Mouse (Mus musculus): ENCODE results near the gene Arg2. TPM values are rescaled to one million over a fixed set of nuclear protein-coding genes. Genes with fewer than 3 reads are reported as not detected.
"Not testable (repeated sequence)": the region's sequence is repeated elsewhere in the genome, so short reads cannot be mapped to it uniquely, and the experiment has no call there.

Gene Arg2
- polyA plus RNA-seq, 1 experiment from 2014 or later: 2.4 TPM

- H3K9me3 ChIP-seq: no peaks in the 10 kb centered on the region
- no peak overlapping the region for H3K4me3 ChIP-seq
- 95% methylated on average over 5 of the region's 5 CpGs for WGBS
- no peak for DNase-seq (ENCODE audit: extremely low spot score, low spot score)
- H3K27ac ChIP-seq: no peak overlapping the region
- peaks cover 51% of the 10 kb centered on the region for H3K36me3 ChIP-seq (replicated peaks)
- peaks cover 15% of the 10 kb centered on the region for H3K4me1 ChIP-seq
- no peaks in the 10 kb centered on the region for H3K27me3 ChIP-seq (ENCODE audit: poor library complexity, severe bottlenecking)
Observed at GRCm38 (mm10) chr12:79175998-79176397, 45.4 kb downstream of the Arg2 start.

GRCm38 (mm10) chr12:79185160-79185559, 54.6 kb downstream of the Arg2 start:
- 91% methylated on average over 5 of the region's 6 CpGs for WGBS
- H3K36me3 ChIP-seq (replicated peaks): peaks cover 83% of the 10 kb centered on the region
- not testable (repeated sequence) for H3K4me1 ChIP-seq; H3K27me3 ChIP-seq (ENCODE audit: poor library complexity, severe bottlenecking); H3K4me3 ChIP-seq; H3K27ac ChIP-seq; DNase-seq (ENCODE audit: extremely low spot score, low spot score); H3K9me3 ChIP-seq

DNA sequence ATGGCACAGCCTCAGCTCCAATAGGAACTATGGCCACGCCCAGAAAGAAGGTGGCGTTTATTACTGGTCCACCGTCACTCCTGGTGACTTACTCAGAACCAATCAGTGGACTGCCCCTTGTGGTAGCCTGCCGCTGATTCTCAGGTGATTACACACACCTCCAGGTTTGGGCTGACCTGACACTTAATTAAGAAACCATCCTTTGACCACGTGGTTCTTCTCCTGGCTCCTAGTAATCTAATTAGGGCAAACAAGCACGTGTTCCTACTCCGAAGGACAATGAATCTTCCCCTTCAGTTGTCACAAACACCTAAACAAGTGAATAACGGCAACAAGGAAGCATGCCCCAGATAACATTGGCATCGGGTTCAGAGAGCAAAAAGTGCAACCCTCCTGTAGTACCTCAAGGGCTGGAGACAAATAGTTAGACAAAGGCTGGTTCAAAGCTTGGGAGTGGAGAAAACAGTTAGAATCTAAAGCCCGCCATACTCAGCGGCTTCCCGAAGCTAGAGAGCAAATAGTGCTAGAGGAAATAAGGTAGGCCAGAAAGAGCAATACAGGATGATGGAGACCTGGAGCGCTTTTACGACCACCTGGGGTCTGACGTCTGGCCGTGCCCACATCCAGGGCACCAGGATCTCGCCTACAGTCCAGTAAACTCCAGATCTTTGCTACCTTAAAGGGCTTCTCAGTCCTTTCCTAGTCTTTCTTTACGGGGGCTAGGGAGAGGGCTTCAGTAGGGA, 60.5 kb downstream of the Arg2 start:
- peaks cover 24% of the 10 kb centered on the region for H3K36me3 ChIP-seq (replicated peaks)
- under 1% methylated on average over 18 of the region's 18 CpGs for WGBS
- H3K27me3 ChIP-seq (ENCODE audit: poor library complexity, severe bottlenecking): no peaks in the 10 kb centered on the region
- H3K4me3 ChIP-seq: peak overlapping the region; percentile 70
- peak overlapping the region; percentile 84 for H3K27ac ChIP-seq
- H3K9me3 ChIP-seq: no peaks in the 10 kb centered on the region
- peak; percentile 68 for DNase-seq (ENCODE audit: extremely low spot score, low spot score)
- peaks cover 15% of the 10 kb centered on the region for H3K4me1 ChIP-seq

DNA sequence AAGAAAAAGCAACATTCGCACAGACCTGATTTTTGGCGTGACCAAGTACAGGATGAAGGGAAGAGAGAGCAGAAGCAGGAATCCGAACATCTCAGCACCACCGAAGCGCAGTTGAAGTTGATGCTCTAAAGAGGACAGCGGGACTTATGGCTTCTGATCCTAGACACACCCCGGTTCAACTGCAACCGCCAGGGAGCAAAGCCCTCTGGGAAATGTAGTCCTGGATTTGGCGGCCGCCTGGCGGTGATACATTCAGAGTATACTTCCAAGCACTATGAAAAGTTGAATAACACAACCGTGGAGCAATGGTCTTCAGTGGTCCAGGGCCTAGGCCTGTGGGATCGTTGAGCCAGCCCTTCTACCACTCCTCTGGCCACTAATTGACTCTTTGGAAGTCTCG, 61.1 kb downstream of the Arg2 start:
- DNase-seq (ENCODE audit: extremely low spot score, low spot score): peak; percentile 83
- peak overlapping the region; percentile 70 for H3K4me3 ChIP-seq
- peaks cover 15% of the 10 kb centered on the region for H3K4me1 ChIP-seq
- no peaks in the 10 kb centered on the region for H3K27me3 ChIP-seq (ENCODE audit: poor library complexity, severe bottlenecking)
- peak overlapping the region; percentile 84 for H3K27ac ChIP-seq
- WGBS: 4% methylated on average over 14 of the region's 14 CpGs
- H3K9me3 ChIP-seq: no peaks in the 10 kb centered on the region
- peaks cover 18% of the 10 kb centered on the region for H3K36me3 ChIP-seq (replicated peaks)

DNA sequence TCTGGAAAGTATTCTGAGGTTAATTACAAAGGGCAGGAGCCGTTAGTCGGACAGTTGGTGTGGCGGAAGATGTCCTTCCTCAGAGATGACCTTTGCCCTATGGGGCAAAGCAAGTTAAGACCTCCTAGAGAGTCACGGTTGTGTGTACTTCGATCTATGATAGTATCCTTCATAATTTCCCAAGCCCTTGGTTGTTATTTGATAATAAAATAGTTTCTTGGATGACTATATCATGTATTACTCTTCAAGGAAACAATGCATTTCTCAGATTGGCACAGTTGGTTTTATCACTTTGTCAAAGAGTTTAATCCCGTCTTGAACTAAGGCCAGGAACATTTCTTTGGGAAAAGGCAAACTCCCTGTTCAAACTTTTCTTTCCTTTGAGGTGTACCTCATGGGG, 61.6 kb downstream of the Arg2 start, which contains the start of gene Rdh11:
Rdh11 (minus strand) TSS at position 101 of the 400 bp plus-strand sequence.
- Histone ChIP-seq H3K4me1 (peaks cover 15% of the 10 kb centered on the region), H3K9me3 (no peaks in the 10 kb centered on the region), H3K4me3 (peak within 1 kb of the TSS; percentile 70), H3K27me3 (ENCODE audit: poor library complexity, severe bottlenecking) (no peaks in the 10 kb centered on the region), H3K27ac (peak within 1 kb of the TSS; percentile 84), H3K36me3 (replicated peaks) (peaks cover 13% of the 10 kb centered on the region)
- 58% methylated on average over 6 of the region's 6 CpGs for WGBS
- DNase-seq (ENCODE audit: extremely low spot score, low spot score): no peak

DNA sequence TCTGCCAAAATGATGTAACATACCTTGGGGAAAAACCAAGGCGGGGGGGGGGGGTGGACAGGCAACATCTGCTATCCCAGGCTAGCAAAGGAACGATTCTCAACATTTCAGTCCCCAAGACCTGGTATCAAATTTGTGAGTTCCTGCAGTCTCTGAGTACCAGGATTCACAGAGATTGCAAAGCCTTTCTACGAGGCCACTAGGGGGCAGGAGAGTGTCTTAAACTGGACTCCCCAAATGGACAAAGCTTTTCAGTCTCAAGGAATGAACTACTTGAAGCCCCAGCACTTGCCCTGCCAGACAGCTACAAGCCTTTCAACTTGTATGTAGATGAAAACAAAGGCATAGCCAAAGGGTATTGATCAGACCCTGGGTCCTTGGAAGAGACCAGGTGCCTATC, 62.9 kb downstream of the Arg2 start:
- H3K9me3 ChIP-seq: no peaks in the 10 kb centered on the region

GRCm38 (mm10) chr12:79197105-79197504, 66.5 kb downstream of the Arg2 start:
- Histone ChIP-seq H3K4me1 (peaks cover under 1% of the 10 kb centered on the region), H3K4me3 (no peak overlapping the region), H3K36me3 (replicated peaks) (no peaks in the 10 kb centered on the region), H3K27me3 (ENCODE audit: poor library complexity, severe bottlenecking) (no peaks in the 10 kb centered on the region), H3K27ac (no peak overlapping the region), H3K9me3 (no peaks in the 10 kb centered on the region)
- DNase-seq (ENCODE audit: extremely low spot score, low spot score): no peak
- WGBS: 88% methylated on average over 5 of the region's 5 CpGs

More for the DNA sequence above, 62.9 kb downstream of the Arg2 start:
- WGBS: 3% methylated on average over 3 of the region's 3 CpGs
- no peak overlapping the region for H3K4me3 ChIP-seq
- H3K4me1 ChIP-seq: peaks cover 15% of the 10 kb centered on the region
- peak; percentile 71 for DNase-seq (ENCODE audit: extremely low spot score, low spot score)
- H3K36me3 ChIP-seq (replicated peaks): peaks cover under 1% of the 10 kb centered on the region
- H3K27ac ChIP-seq: no peak overlapping the region
- no peaks in the 10 kb centered on the region for H3K27me3 ChIP-seq (ENCODE audit: poor library complexity, severe bottlenecking)

- no peaks in the 10 kb centered on the region for H3K4me1 ChIP-seq
- no peak overlapping the region for H3K4me3 ChIP-seq
- no peaks in the 10 kb centered on the region for H3K9me3 ChIP-seq
- H3K27ac ChIP-seq: no peak overlapping the region
- 81% methylated on average over 3 of the region's 3 CpGs for WGBS
- no peaks in the 10 kb centered on the region for H3K36me3 ChIP-seq (replicated peaks)
- DNase-seq (ENCODE audit: extremely low spot score, low spot score): no peak
- no peaks in the 10 kb centered on the region for H3K27me3 ChIP-seq (ENCODE audit: poor library complexity, severe bottlenecking)
Observed at GRCm38 (mm10) chr12:79201882-79202281, 71.3 kb downstream of the Arg2 start.

Other genes starting within 250 kb of the Arg2 start
- 3.1 and 3.6 TPM in 2 replicates for gene Plek2, start 223.8 kb upstream of the Arg2 start, polyA plus RNA-seq (2016; fragmentation: Nextera tagmentation; extraction: Ambion mirVana)
- gene Tmem229b, start 123.2 kb upstream of the Arg2 start, polyA plus RNA-seq (2016; fragmentation: Nextera tagmentation; extraction: Ambion mirVana): 3.2 and 5.0 TPM in 2 replicates
- gene Plekhh1, start 101.6 kb upstream of the Arg2 start, polyA plus RNA-seq (2016; fragmentation: Nextera tagmentation; extraction: Ambion mirVana): 6.3 and 6.6 TPM in 2 replicates
- 33.9 and 34.8 TPM in 2 replicates for gene Pigh, start 41.1 kb upstream of the Arg2 start, polyA plus RNA-seq (2016; fragmentation: Nextera tagmentation; extraction: Ambion mirVana)
- 90.7 and 91.4 TPM in 2 replicates for gene Vti1b, start 41.9 kb downstream of the Arg2 start, polyA plus RNA-seq (2016; fragmentation: Nextera tagmentation; extraction: Ambion mirVana)
- 19.7 and 20.7 TPM in 2 replicates for gene Rdh11, start 61.5 kb downstream of the Arg2 start, polyA plus RNA-seq (2016; fragmentation: Nextera tagmentation; extraction: Ambion mirVana)
- gene Rdh12, start 78.1 kb downstream of the Arg2 start, polyA plus RNA-seq (2016; fragmentation: Nextera tagmentation; extraction: Ambion mirVana): 1.0 and 2.6 TPM in 2 replicates
- 13.9 and 15.9 TPM in 2 replicates for gene Zfyve26, start 165.5 kb downstream of the Arg2 start, polyA plus RNA-seq (2016; fragmentation: Nextera tagmentation; extraction: Ambion mirVana)
- gene Rad51b, start 166.5 kb downstream of the Arg2 start, polyA plus RNA-seq (2016; fragmentation: Nextera tagmentation; extraction: Ambion mirVana): 7.1 and 7.5 TPM in 2 replicates

All from forebrain, embryonic 10.5 days (tissue).